Mouse (Mus musculus) kidney, postnatal 4 days (tissue): ENCODE measurements around the gene Ppil2.

Experiments used
- DNase-seq, 2 experiments: peaks; one replicate each; pipeline ENCODE4 v3.0.0; 2021; ENCODE audit warnings: mixed read lengths in 2 of 2

Gene Ppil2

DNA sequence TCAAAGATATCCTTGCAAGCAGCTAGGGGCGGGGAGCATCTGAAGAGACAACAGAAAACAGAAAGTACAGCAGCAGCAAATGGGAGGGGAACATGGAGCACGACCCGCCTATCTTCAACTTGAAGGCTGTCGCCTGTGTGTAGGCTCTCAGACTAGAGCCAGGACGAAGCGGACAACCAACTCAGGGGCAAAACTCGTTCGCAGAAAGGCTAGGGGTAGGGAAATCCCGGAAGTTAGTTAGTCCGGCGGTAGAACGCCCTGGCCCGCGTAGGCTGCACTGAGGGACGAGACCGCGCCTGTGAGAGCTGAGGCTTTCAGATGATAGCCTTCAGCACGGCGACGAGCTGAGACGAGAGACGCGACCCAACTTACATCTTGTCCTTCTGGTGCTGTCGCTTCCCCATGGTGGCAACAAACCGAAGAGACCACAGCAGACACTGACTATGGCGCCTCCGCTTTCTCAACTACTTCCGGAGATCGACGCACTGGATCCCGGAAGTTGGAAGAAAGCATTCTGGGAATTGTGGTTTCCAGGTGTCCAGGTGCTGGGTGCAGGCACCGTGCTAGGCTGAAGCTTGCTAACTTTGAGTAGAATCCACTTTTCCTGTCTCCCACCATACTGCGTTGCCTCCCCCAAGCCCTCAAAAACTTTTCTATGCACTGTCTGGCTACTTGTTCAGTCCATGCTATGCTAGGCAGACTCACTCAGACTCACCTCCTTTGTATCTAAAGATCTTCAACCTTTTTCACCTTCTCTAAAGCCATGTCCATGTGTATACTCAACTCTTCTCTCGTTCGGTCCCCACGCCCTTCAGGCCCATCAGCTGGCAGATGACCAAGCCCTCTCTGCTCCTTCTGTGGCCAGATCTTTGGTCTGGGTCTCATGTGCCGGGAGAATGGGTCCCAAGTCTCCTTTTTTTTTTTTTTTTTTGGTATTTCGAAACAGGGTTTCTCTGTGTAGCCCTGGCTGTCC, at the start of gene Ppil2:
Ppil2 (minus strand) TSS at position 487 of the 973 bp plus-strand sequence.
- peak; percentile 73 to 79 for DNase-seq

DNA sequence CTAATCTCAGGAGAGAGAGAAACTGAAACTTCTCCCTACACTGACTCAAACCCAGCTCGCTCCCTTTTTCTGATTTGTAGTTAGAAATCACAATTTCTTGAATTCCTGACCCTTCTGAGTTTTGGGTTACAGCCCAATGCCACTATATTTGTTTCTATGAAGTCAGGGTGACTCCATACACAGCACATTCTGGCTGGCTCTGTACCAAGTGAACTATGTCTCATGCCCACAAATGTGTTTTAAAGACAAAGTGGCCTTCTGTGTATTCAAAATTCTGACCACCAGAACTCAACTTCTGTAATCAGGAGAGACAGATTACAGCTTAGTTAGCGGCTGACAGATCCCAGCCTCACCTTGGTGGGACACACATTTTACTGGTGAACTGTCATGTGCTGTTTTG, 43.3 kb upstream of the Ppil2 start:
- no peak for DNase-seq

DNA sequence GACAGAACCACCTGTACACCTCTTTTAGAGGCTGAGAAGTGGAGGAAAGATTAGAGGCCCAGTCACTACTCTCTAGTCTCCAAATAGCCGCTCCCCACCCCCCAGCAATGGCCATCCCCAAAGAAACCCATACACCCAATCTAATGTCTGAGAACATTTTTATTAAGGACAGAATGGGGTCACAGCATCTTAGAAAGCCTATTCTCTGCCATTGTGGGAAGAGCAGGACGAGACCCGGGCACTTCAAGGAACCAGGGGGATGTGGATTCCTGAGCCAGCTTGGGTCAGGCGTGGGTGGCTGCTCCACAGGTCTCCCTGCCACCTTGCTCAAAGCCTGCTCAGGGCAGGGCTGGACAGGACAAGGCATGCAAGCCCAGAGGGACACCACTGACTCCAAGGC, 40.8 kb upstream of the Ppil2 start:
- DNase-seq = no peak

DNA sequence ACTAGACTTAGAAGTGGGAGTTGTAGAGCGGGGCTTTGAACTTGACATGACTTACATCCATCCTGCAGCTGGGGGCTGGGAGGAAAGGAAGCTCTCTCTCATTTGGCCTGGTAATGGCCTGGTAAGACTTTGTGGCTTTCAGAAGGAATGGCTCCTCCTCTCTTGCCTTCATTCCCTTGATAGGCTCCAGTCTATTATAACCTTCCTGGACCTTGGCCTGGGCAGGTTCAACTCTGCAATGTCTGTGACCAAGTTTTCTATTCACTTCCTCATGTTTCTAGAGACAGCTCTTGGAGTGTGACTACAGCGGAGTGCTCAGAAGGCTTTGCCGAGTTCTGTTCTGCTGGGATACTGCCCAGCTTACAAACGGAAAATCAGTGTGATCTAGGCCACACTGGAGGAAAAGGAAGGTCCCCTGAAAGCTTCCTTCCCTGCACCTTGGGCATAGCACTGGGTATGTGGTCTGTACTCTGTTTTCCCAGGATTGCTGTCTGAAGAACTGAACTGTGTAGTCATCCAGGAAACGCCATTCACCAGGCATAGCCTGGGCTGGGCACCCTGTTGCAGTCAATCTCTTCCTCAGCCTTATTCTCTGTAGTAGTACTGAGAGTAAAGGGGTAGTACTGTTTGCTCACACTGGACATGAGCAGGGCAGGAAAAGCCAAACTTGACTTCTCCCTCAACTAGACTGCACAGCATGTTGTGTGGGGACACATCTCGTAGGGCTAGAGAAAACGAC, 39.6 kb upstream of the Ppil2 start:
- DNase-seq = peak in 1 of 2 experiments; percentile 16

DNA sequence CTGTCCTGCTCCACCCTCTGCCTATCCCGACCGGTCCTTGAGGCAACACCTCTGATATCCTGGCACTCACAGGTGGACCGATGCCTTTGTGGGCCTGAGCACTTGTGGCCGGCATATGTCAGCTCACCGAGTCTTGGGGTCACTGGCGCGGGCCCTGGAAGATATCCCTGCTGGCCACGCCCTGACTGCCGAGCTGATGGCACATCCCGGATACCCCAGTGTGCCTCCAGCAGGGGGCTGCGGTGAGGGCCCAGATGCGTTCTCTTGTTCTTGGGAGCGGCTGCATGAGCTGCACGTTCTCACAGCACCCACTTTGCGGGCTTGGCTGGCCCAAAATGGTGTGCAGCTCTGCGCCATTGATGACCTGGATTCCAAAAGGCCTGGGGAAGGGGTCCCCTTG, 37.0 kb upstream of the Ppil2 start:
- DNase-seq = peak; percentile 60 to 68

DNA sequence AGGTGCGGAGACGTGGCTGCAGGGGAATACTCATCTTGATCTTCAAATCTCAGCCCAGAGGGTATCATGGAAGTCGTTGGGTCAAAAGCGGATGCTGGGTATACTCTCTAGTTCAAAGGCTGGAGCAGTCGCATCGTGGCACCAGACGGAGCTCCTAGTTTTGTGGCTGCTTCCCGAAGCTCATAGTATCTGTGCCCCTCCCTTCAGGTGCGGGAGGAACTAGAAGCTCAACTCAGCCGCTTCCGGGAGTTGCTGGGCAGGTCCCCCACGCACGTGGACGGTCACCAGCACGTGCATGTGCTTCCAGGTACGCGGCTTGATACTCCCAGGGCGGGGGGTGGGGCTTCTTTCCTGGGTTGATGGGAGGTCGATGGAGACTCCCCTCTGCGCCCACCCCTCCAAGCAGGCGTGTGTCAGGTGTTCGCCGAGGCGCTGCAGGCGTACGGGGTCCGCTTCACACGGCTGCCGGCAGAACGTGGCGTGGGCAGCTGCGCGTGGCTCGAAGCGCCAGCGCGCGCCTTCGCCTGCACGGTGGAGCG, 36.4 kb upstream of the Ppil2 start:
- DNase-seq = peak; percentile 15 to 46

DNA sequence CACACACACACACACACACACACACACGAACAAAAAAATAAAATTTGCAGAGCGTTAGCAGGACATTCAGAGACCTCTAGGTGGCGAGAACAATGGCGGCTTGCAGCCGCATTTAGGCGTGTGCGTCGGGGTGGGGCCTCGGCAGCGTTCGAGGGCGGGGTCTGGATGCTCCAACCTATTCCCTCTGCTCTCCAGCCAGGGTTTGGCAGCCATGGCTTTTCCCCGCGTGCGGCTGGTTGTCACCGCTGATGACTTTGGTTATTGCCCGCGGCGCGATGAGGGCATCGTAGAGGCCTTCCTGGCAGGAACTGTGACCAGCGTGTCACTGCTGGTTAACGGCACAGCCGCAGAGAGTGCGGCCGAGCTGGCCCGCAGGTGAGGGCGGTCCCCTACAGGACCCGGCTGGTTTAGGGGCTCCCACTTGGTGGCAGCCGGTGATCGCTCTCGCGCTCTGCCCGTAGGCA, 35.7 kb upstream of the Ppil2 start, which contains the start of gene Ccdc116:
Ccdc116 (minus strand) TSS at position 458 of the 464 bp plus-strand sequence.
- DNase-seq = peak; percentile 85 to 90

DNA sequence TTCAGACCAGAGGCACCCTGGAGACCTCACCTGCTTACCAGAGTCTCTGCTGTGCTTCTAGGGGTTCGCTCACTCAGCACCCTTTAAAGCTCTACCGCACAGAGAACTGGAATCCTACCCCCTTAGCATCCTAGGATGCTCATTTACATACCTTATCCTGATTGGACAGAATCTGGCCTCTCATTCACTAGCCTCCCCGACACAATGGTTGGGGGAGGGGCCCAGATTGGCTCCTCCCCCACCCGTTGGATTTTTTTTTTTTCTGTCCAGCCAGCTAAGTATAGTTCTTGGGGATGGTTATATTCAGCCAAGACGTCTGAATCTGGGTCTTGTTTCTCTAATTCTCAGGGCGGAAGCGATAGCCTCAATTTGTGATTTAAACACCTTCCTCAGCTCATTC, 33.3 kb upstream of the Ppil2 start, which contains the start of gene Ydjc:
Ydjc (plus strand) TSS at position 283 of the 400 bp plus-strand sequence.
- peak in 1 of 2 experiments; percentile 37 for DNase-seq

DNA sequence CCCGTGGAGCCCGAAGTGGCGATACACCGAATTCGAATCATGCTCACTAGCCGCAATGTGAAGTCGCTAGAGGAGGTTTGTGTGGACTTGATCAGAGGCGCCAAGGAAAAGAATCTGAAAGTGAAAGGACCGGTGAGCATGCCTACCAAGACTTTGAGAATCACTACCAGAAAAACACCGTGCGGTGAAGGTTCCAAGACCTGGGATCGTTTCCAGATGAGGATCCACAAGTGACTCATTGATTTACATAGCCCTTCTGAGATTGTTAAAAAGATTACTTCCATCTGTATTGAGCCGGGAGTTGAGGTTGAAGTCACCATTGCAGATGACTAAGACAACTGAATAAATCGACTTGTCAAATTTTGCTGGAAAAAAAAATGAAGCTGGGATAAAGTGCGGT, 26.3 kb upstream of the Ppil2 start:
- no peak for DNase-seq

DNA sequence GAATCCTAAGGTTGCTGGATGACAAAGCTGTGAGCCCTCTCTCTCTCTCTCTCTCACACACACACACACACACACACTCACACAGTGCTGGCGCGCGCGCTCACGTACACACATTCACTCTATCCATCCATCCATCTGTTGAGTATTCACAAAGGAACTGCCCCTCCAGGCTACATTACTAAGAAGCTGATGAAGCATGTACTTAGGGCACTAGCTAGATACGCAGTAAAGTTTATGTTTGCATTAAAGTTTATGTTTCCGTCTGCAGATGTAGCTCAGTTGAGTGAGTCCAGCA, 21.8 kb upstream of the Ppil2 start:
- DNase-seq = no peak

DNA sequence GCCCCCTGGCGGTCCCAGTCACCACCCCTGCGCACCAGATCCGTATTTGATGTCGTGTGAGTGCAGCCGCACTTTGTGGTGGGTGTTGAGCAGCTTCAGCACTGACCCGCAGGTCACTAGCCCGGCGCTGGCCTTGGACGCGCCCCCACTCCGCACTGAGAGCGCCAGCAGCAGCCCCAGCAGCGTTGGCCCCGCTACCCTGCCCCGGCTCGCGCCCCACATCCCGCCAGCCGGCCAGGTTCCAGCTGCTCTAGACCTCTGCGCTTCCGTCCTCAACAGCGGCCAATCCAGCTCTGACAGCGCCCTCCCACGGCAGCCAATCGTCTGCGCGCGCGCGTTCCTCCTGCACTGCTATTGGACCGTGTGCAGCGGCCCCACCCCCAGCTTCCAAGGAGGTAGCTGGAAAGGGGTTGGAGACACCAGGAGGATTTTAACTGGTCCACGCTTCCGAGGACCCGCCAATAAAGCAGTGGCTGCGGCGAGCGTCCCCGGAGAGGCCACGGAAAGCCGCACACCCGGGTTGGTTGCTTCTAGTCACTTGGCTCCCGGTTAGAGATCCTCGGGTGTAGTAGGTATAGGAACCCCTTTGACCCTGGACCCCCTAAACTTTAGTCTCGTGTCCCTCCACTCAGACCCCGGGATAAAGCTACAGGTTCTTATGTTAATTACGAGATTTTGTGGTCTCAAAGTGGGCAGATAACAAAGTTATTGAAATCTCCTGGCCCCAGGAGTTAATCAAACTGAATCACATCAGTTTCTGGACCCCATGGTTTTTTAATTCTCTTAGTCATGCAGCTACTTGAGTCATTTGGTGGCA, 21.2 kb upstream of the Ppil2 start, which contains the start of gene Sdf2l1:
Sdf2l1 (minus strand) TSS at position 295 of the 817 bp plus-strand sequence.
- DNase-seq = peak; percentile 98 to 99

DNA sequence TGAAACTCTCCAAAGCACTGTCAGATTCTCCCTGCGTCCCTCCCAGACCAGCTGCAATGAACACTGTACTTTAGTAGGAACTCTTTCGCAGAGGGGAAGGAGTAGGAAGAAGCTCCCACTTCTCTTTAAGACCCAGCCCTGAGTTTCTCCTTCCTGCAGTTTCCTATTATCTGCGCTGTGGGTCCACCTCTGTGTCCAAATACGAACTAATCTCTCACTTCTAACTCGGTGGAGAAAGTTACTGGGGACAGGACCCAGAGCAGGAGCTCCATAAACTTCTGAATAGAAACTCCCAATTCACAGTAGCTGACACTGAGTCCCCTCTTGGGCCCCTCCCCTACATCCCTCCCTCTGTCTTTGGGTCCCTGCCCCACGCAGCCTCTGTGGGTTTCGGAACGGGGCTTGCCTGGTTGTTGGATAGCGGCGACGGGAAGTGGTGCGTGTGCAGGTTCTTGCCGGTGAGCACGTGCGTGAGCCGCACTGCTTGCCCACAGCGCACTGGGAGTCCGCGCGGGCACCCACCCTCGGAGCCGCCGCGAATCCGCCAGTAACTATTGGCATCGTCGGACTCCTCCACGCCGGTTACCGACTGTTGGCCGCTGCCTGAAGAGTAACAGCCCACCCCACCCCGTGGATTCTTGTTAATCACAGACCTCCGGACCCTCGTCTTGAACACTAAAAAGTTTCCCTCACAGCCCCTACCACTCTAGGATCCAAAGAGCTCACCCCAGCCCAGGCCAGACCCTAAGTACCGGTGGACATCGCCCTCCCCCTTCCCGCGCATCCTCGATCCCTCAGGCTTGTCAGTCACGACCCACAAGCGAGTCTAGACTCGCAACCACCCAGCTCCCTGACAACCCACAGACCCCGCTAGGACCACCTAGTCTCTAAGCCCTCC, 20.4 kb upstream of the Ppil2 start:
- peak; percentile 20 to 37 for DNase-seq

DNA sequence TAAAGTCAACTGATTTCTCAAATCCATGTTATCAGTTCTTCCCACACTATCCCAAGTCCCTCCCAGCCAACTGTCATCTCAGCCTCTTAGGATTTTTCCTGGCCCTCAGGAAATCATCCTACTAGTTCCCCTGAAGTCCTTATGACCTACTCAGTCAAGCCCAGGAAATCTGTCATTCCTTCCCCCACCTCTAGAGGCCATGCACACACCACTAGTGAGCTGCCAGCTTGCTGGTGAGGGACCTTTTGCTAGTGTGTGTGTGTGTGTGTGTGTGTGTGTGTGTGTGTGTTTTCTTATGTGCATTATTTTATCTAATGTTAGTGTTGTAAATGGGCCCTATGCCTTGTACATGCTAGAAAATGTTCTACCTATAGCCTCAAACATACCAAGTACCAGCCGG, 16.2 kb upstream of the Ppil2 start:
- DNase-seq = peak; percentile 58 to 70

DNA sequence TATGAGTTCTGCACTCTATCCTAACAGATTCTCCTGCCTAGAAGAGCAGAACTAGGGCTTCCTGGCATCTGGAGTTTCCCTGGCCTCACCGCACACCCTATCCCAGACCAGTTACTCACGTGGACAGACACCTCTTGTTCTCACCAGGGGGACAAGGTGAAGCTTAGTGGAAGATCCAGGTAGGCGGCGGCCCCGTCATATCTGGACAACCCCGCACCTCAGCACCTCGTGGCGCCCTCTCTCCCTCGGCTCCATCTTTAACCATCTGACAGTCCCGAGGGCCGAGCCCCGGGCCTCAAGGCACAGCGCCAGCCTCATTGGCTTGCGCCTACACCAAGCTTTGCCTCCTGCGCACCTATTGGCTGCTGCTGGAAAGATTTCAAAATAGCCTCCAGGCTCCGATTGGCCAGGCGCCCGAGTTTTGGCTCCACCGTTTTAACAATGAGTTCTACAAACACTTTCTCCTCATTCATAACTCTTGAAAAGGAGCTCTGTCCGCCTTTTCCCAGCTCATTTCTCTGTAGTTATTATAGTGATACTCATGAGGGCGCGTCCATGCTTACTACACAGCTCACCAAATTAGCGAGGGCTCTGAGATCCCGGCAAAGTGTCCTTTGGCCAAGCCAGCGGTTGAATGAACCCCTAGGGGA, 13.9 kb upstream of the Ppil2 start, which contains the start of gene 2610318N02Rik:
2610318N02Rik (minus strand) TSS at position 297 of the 650 bp plus-strand sequence.
- peak; percentile 84 to 89 for DNase-seq

DNA sequence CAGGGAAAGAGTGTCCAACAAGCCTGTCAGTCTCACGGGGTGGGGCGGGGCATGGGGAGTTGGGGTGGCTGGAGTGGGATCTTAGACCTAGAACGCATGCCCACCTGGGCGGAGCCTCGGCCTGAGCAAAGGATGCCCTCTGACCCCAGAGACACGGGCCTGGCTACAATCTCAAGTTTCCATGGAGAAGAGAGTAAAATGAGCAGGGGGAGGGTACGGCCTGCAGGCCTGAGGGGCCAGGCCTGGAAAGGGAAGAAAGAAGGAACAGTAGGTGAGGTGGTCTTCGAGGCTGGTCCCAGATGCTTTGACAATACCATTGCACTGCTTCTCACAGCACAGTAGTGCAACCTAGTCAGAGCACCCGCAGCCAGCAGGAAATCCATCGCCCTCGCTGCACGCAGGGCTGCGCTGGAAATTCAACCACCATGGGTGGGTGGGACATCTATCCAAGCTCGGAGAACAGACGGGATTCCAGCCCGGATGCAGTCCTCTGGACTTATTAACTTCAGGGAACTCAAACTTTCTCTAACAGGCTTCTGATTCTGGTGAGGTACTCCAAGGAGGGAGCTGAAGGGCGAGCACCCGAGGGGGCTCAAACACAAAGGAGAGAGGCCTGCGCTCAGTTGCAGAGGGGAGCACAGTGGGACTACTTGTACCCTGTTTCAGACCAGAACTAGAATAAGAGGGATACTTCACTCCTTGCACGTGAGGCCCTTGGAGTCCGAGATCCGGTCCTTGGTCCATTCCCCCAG, 13.2 kb upstream of the Ppil2 start:
- peak; percentile 43 to 44 for DNase-seq

DNA sequence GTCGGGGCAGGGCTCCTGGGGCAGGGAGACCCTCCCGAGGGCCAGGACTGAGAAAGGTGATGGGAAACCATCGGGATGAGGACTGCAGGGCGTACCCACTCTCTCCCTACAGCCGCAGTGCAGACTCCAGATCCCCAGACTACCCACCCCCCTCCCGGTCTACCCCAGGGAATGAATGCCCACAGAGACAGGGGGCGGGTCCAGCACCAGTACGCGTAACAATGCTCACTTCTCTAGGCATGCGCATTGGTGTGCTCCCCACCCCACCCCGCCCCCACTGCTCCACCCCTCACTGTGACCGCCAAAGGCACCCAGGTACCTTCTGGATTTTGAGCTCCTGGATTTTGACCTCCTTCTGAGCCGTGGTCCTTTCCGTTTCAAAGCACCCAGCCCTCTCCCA, 10.5 kb upstream of the Ppil2 start:
- no peak for DNase-seq

DNA sequence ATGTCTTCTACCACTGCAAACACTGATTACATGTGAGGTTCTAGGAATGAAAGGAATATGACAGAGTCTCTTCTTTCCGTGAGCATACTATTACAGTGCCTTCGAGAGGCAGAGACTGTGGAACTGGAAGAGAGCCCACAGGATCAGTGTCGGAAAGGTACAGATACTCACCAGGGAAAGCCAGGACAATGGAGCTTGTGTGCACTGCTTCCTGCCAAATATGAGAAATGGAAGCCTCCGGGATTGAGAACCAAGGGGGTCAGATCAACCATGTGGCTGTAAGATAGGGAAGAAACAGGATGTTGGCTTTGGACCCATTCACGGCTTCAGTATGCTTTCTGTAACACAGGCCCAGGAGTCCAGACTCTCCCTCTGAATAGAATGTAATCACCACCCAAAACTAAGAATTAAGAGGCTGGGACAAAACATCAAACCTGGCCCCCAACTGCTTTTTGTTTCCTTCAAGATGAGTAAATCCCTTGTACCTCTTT, 6.3 kb upstream of the Ppil2 start:
- DNase-seq = no peak

DNA sequence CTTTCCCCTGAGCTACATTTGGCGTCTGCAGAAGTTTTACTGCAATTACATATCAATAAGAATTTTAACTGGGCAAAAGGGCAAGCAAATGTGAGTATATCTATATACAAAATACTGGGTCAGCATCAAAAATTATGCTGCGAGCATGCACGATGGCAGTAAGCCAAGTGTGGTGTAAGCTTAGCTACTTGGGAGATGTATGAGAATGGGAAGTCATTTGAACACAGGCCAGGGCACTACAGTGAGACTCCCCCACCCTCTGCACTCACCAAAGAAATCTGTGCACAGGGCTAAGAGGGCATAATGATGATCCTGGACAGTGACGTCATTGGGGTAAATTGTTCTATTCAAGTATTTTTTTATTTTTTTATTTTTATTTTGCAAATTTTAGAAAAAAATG, 6.5 kb downstream of the Ppil2 start:
- no peak for DNase-seq

DNA sequence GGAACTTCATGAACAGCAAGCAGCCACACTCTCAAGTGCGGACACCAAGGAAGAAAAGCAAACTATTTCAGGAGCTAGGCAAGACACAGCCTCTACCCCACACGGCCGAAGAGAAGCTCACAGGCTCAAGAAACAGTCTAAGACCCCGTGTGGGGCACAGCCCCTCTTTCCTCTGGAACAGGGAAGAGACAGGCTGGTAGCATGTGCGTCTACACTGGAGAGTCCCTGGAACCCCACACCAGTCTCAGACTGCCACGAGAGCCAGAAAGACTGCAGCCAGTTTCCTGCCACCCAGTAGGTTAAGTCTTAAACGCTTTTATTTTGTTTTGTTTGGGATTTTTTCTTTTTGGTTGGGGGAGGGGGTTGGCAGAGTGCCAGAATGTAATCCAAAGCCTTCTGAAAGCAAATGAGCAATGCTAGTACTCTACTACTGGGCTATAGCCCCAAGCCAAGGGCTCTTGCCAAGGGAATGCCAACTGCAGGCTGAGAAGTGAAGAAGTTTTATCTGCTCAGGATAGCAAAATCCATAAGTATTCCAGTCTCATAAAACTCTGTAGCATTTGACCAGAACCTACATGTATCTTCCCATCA, 8.3 kb downstream of the Ppil2 start:
- DNase-seq = peak in 1 of 2 experiments; percentile 32
